Mouse (Mus musculus) ES-Bruce4 (cell line): ENCODE results near the gene Rpl19.

Source experiments
- CTCF ChIP-seq: IDR thresholded peaks from one replicate; pipeline ENCODE4 v1.8.1; 2011; ENCODE audit warnings: low read depth, low read length
- POLR2A ChIP-seq: IDR thresholded peaks from one replicate; pipeline ENCODE4 v1.8.1; 2011; ENCODE audit warnings: low read length; ENCODE audit not compliant: insufficient read depth

- TF ChIP-seq POLR2A: no peak
- TF ChIP-seq CTCF: no peak
Observed at GRCm38 (mm10) chr11:98018222-98018621, 8.3 kb upstream of the Rpl19 start.
